Mouse (Mus musculus): Measurements from ENCODE around the gene Ccdc33. TPM values are rescaled to one million over a fixed set of nuclear protein-coding genes. Genes with fewer than 3 reads are reported as not detected.

Gene Ccdc33
- polyA plus RNA-seq, 1 experiment from 2014 or later, result 1.5 TPM

DNA sequence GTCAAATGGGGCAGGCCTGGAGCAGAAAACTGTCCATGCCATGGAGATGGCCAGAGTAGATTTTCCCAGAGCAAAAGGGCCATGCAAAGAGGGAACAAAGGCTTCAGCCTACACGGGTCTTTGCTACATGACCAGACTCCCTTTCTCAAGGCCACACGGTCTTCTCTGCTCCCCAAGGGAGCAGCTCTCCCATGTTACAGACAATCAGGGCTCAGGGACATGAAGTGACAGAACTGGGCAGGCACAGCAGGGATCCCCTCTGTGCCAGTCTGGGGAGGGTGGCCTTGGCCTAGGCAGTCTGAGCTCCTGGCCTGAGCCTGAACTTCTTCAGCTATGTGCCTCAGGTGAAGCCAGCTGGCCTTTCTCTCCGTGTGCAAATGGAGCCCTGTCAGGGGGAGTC, 65.1 kb downstream of the Ccdc33 start:
- WGBS, result 52% methylated on average over 3 of the region's 3 CpGs
- Histone ChIP-seq H3K27me3 (peaks cover 28% of the 10 kb centered on the region; the same call in 1 of the 2 replicates), H3K36me3 (replicated peaks) (no peaks in the 10 kb centered on the region), H3K27ac (peak overlapping the region; percentile 79), H3K9me3 (no peaks in the 10 kb centered on the region), H3K4me3 (replicated peaks) (no peak overlapping the region), H3K4me2 (no peak overlapping the region), H3K9ac (no peak overlapping the region), H3K4me1 (peaks cover 74% of the 10 kb centered on the region)
- ATAC-seq (ENCODE audit: low FRiP score), result no peak

GRCm38 (mm10) chr9:58053102-58053501, 65.5 kb downstream of the Ccdc33 start:
- ATAC-seq (ENCODE audit: low FRiP score), result peak; percentile 24; the same call in 1 of the 2 replicates
- no peaks in the 10 kb centered on the region for H3K9me3 ChIP-seq
- H3K9ac ChIP-seq, result no peak overlapping the region
- no peak overlapping the region for H3K4me3 ChIP-seq (replicated peaks)
- H3K4me1 ChIP-seq, result peaks cover 78% of the 10 kb centered on the region
- H3K27ac ChIP-seq, result peak overlapping the region; percentile 79
- H3K4me2 ChIP-seq, result no peak overlapping the region
- no peaks in the 10 kb centered on the region for H3K36me3 ChIP-seq (replicated peaks)
- WGBS, result 14% methylated on average over 3 of the region's 3 CpGs
- H3K27me3 ChIP-seq, result peaks cover 28% of the 10 kb centered on the region; the same call in 1 of the 2 replicates

DNA sequence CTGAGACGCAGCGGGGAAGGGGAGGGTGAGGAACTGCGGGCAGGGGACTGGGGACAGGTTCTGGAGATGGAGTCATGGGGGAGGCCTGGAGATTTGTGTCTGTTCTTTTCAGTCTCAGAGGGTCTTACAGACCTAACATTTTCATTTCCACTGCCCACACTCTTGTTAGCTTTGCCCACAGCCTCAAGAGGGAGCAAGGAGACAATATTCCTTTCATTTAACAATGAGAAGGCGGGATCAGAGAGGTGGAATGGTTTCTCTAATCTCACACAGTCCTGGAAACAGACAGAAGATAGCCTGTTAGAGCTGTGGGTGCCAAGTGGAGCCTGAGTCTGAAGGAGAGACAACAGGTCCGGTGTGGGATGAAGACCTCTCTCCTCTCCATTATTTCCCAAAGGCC, 66.7 kb downstream of the Ccdc33 start:
- 28% methylated on average over 5 of the region's 5 CpGs for WGBS
- Histone ChIP-seq H3K4me1 (peaks cover 90% of the 10 kb centered on the region), H3K27ac (peak overlapping the region; percentile 53), H3K36me3 (replicated peaks) (no peaks in the 10 kb centered on the region), H3K27me3 (peaks cover 25% of the 10 kb centered on the region; the same call in 1 of the 2 replicates), H3K9ac (no peak overlapping the region), H3K9me3 (no peaks in the 10 kb centered on the region), H3K4me3 (replicated peaks) (no peak overlapping the region), H3K4me2 (no peak overlapping the region)
- ATAC-seq (ENCODE audit: low FRiP score), result no peak

- peak overlapping the region; percentile 95 for H3K27ac ChIP-seq
- no peak overlapping the region for H3K4me2 ChIP-seq
- no peak overlapping the region for H3K9ac ChIP-seq
- peaks cover 97% of the 10 kb centered on the region for H3K4me1 ChIP-seq
- H3K9me3 ChIP-seq, result no peaks in the 10 kb centered on the region
- no peaks in the 10 kb centered on the region for H3K36me3 ChIP-seq (replicated peaks)
- ATAC-seq (ENCODE audit: low FRiP score), result no peak
- no peak overlapping the region for H3K4me3 ChIP-seq (replicated peaks)
- peaks cover 18% of the 10 kb centered on the region; the same call in 1 of the 2 replicates for H3K27me3 ChIP-seq
- WGBS, result 75% methylated on average over 7 of the region's 7 CpGs
These were observed 68.8 kb downstream of the Ccdc33 start for GRCm38 (mm10) chr9:58049861-58050260.

- 0 out of 2 replicates have a peak overlapping the region, but pooled peaks have one; percentile 17 for H3K9ac ChIP-seq
- peak; percentile 21; the same call in 1 of the 2 replicates for ATAC-seq (ENCODE audit: low FRiP score)
- 17% methylated on average over 6 of the region's 6 CpGs for WGBS
- H3K27me3 ChIP-seq, result peaks cover 18% of the 10 kb centered on the region; the same call in 1 of the 2 replicates
- peaks cover 97% of the 10 kb centered on the region for H3K4me1 ChIP-seq
- H3K36me3 ChIP-seq (replicated peaks), result no peaks in the 10 kb centered on the region
- H3K9me3 ChIP-seq, result no peaks in the 10 kb centered on the region
- H3K27ac ChIP-seq, result peak overlapping the region; percentile 95
- peak overlapping the region; percentile 23 for H3K4me2 ChIP-seq
- no peak overlapping the region for H3K4me3 ChIP-seq (replicated peaks)
These were observed 69.4 kb downstream of the Ccdc33 start for GRCm38 (mm10) chr9:58049186-58049585.

DNA sequence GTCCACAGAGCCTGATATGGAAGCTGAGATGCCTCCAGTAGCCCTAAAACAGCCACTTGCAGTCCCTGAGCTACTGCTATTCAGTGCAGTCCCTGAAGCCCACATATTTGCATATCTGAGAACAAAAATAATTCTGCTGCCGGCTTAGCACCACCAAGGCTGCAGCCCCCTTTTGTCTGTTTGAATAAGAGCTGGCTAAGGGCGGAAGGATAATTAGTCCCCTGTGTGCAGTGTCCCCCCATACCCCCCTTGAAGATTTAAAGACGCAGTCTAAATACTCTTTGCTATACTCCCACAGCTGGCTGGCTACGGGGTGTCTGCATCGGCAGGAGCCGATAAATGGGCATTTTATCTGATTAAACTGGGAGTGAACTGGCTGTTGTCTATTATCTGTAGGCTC, 70.0 kb downstream of the Ccdc33 start:
- H3K36me3 ChIP-seq (replicated peaks), result no peaks in the 10 kb centered on the region
- peak overlapping the region; percentile 23 for H3K4me2 ChIP-seq
- no peaks in the 10 kb centered on the region for H3K9me3 ChIP-seq
- ATAC-seq (ENCODE audit: low FRiP score), result peak; percentile 63
- H3K9ac ChIP-seq, result no peak overlapping the region; the same call in 1 of the 2 replicates
- WGBS, result 4% methylated on average over 6 of the region's 6 CpGs
- peak overlapping the region; percentile 95 for H3K27ac ChIP-seq
- H3K4me3 ChIP-seq (replicated peaks), result no peak overlapping the region
- H3K27me3 ChIP-seq, result peaks cover 18% of the 10 kb centered on the region; the same call in 1 of the 2 replicates
- H3K4me1 ChIP-seq, result peaks cover 97% of the 10 kb centered on the region

DNA sequence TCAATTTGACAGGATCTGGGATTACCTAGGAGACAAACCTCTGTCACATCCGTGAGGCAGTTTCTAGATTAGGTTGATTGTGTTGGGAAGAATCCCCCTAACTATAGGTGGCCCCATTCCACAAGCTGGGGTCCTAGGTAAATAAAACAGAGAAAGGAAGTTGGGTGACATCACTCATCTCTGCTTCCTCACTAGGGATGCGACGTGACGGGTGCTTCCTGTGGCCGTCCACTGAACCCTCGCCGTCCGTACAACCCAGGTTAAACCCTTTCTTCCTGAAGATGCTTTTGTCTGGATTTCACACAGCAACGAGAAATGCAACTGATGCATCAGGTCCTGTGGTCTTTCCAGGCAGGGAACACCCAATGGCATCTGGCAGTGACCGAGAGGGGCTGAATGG, 71.6 kb downstream of the Ccdc33 start:
- 85% methylated on average over 10 of the region's 10 CpGs for WGBS
- H3K27ac ChIP-seq, result peak overlapping the region; percentile 95

GRCm38 (mm10) chr9:58045646-58046045, 73.0 kb downstream of the Ccdc33 start:
- no peaks in the 10 kb centered on the region for H3K36me3 ChIP-seq (replicated peaks)
- peaks cover 99% of the 10 kb centered on the region for H3K4me1 ChIP-seq
- H3K4me2 ChIP-seq, result no peak overlapping the region
- H3K9me3 ChIP-seq, result no peaks in the 10 kb centered on the region
- H3K27me3 ChIP-seq, result peaks cover 5% of the 10 kb centered on the region; the same call in 1 of the 2 replicates
- peak; percentile 10; the same call in 1 of the 2 replicates for ATAC-seq (ENCODE audit: low FRiP score)
- H3K4me3 ChIP-seq (replicated peaks), result no peak overlapping the region
- peak overlapping the region; percentile 95 for H3K27ac ChIP-seq
- peak overlapping the region; percentile 25; the same call in 1 of the 2 replicates for H3K9ac ChIP-seq
- 11% methylated on average over 4 of the region's 4 CpGs for WGBS

More for the DNA sequence above, 71.6 kb downstream of the Ccdc33 start:
- Histone ChIP-seq H3K9me3 (no peaks in the 10 kb centered on the region), H3K4me1 (peaks cover 97% of the 10 kb centered on the region), H3K4me2 (no peak overlapping the region), H3K27me3 (peaks cover 18% of the 10 kb centered on the region; the same call in 1 of the 2 replicates), H3K9ac (no peak overlapping the region), H3K36me3 (replicated peaks) (no peaks in the 10 kb centered on the region), H3K4me3 (replicated peaks) (no peak overlapping the region)
- no peak for ATAC-seq (ENCODE audit: low FRiP score)

DNA sequence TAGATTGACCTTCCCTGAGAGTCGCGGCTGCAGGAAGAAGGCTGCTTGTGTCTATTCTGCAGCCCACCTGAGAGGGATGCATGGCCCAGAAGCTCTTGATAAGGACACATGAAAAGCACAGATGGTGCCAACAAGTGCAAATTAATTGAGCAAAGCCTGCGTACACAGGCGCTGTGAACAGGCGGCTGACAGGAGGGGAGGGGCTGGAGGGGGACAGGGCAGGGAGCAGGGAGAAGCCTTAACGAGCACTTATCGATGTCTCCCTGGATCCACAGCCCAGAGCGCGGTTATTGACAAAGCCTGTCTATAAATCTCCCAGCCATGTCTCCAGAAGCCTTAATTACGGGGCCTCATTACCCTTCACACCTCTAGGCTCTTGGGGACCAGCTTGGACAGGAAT, 73.8 kb downstream of the Ccdc33 start:
- Histone ChIP-seq H3K4me1 (peaks cover 99% of the 10 kb centered on the region), H3K9ac (peak overlapping the region; percentile 25; the same call in 1 of the 2 replicates), H3K36me3 (replicated peaks) (no peaks in the 10 kb centered on the region), H3K4me2 (peak overlapping the region; percentile 22; the same call in 1 of the 2 replicates), H3K4me3 (replicated peaks) (no peak overlapping the region), H3K27me3 (no peaks in the 10 kb centered on the region), H3K27ac (peak overlapping the region; percentile 95), H3K9me3 (no peaks in the 10 kb centered on the region)
- peak; percentile 54 for ATAC-seq (ENCODE audit: low FRiP score)
- 11% methylated on average over 10 of the region's 10 CpGs for WGBS

- 81% methylated on average over 10 of the region's 10 CpGs for WGBS
- no peak overlapping the region for H3K4me2 ChIP-seq
- no peak overlapping the region for H3K4me3 ChIP-seq (replicated peaks)
- no peak overlapping the region; the same call in 1 of the 2 replicates for H3K9ac ChIP-seq
- H3K27me3 ChIP-seq, result 0 out of 2 replicates have a peak, but pooled peaks cover 7% of the 10 kb centered on the region
- no peaks in the 10 kb centered on the region for H3K36me3 ChIP-seq (replicated peaks)
- peaks cover 96% of the 10 kb centered on the region for H3K4me1 ChIP-seq
- peak overlapping the region; percentile 95 for H3K27ac ChIP-seq
- no peaks in the 10 kb centered on the region for H3K9me3 ChIP-seq
- ATAC-seq (ENCODE audit: low FRiP score), result no peak
These were observed 75.1 kb downstream of the Ccdc33 start for GRCm38 (mm10) chr9:58043496-58044017.

- H3K27me3 ChIP-seq, result peaks cover 15% of the 10 kb centered on the region
- H3K4me1 ChIP-seq, result peaks cover 84% of the 10 kb centered on the region
These were observed 76.2 kb downstream of the Ccdc33 start for GRCm38 (mm10) chr9:58042391-58042790.

GRCm38 (mm10) chr9:58040977-58041376, 77.6 kb downstream of the Ccdc33 start:
- H3K4me2 ChIP-seq, result no peak overlapping the region
- no peaks in the 10 kb centered on the region for H3K9me3 ChIP-seq
- no peaks in the 10 kb centered on the region for H3K36me3 ChIP-seq (replicated peaks)
- peaks cover 70% of the 10 kb centered on the region for H3K4me1 ChIP-seq
- ATAC-seq (ENCODE audit: low FRiP score), result no peak; the same call in 1 of the 2 replicates
- H3K27me3 ChIP-seq, result peaks cover 24% of the 10 kb centered on the region
- H3K9ac ChIP-seq, result peak overlapping the region; percentile 8; the same call in 1 of the 2 replicates
- 5% methylated on average over 4 of the region's 4 CpGs for WGBS
- peak overlapping the region; percentile 95 for H3K27ac ChIP-seq
- H3K4me3 ChIP-seq (replicated peaks), result no peak overlapping the region

More at GRCm38 (mm10) chr9:58042391-58042790, 76.2 kb downstream of the Ccdc33 start:
- H3K4me2 ChIP-seq, result 0 out of 2 replicates have a peak overlapping the region, but pooled peaks have one; percentile 5
- 12% methylated on average over 10 of the region's 10 CpGs for WGBS
- no peak for ATAC-seq (ENCODE audit: low FRiP score)
- no peaks in the 10 kb centered on the region for H3K9me3 ChIP-seq
- H3K36me3 ChIP-seq (replicated peaks), result no peaks in the 10 kb centered on the region
- H3K4me3 ChIP-seq (replicated peaks), result no peak overlapping the region
- H3K9ac ChIP-seq, result 0 out of 2 replicates have a peak overlapping the region, but pooled peaks have one; percentile 0
- peak overlapping the region; percentile 95 for H3K27ac ChIP-seq
